Mouse (Mus musculus) forebrain, embryonic 10.5 days (tissue): ENCODE data around the gene Zfp697. TPM values are rescaled to one million over a fixed set of nuclear protein-coding genes. Genes with fewer than 3 reads are reported as not detected.
A peak's percentile ranks its signal among the peaks of the same experiment; 100 is the strongest.

Experiments
- DNase-seq: peaks from one replicate; pipeline ENCODE4 v3.0.0-alpha.2; 2017; ENCODE audit warnings: low spot score; ENCODE audit errors: extremely low spot score
- H3K27ac ChIP-seq: fragments of 300-500 bp; sonication (generic); 2 replicates; pipeline ENCODE4 v1.5.1; 2016; ENCODE audit warnings: mild to moderate bottlenecking
- H3K27me3 ChIP-seq: fragments of 300-500 bp; sonication (generic); 2 replicates; pipeline ENCODE4 v1.6.1; 2016; ENCODE audit warnings: mild to moderate bottlenecking; ENCODE audit not compliant: poor library complexity, severe bottlenecking
- H3K36me3 ChIP-seq: fragments of 300-500 bp; sonication (generic); replicated peaks from 2 replicates; pipeline ENCODE4 v1.6.1; 2016; ENCODE audit warnings: mild to moderate bottlenecking, moderate library complexity
- H3K4me1 ChIP-seq: fragments of 300-500 bp; sonication (generic); 2 replicates; pipeline ENCODE4 v1.6.1; 2016
- H3K4me3 ChIP-seq: fragments of 300-500 bp; sonication (generic); 2 replicates; pipeline ENCODE4 v1.5.1; 2016; ENCODE audit warnings: mild to moderate bottlenecking, moderate library complexity
- H3K9me3 ChIP-seq: fragments of 300-500 bp; sonication (generic); 2 replicates; pipeline ENCODE4 v1.6.1; 2016; ENCODE audit warnings: mild to moderate bottlenecking, moderate library complexity
- WGBS: fragments of 180-500 bp; shearing (Covaris S2); methylation state at CpG from one replicate; pipeline ENCODE4 v1.1.7; 2016; 5-methylcytosine and 5-hydroxymethylcytosine counted together
- polyA plus RNA-seq: library from polyadenylated mRNA; unstranded; fragments of >200 nt; fragmentation: Nextera tagmentation; extraction: Ambion mirVana; gene quantifications from 2 replicates; pipeline ENCODE4 v1.2.1, GENCODE M21; 2016

The Zfp697 gene
- polyA plus RNA-seq, 1 experiment from 2014 or later: 7.1 TPM

DNA sequence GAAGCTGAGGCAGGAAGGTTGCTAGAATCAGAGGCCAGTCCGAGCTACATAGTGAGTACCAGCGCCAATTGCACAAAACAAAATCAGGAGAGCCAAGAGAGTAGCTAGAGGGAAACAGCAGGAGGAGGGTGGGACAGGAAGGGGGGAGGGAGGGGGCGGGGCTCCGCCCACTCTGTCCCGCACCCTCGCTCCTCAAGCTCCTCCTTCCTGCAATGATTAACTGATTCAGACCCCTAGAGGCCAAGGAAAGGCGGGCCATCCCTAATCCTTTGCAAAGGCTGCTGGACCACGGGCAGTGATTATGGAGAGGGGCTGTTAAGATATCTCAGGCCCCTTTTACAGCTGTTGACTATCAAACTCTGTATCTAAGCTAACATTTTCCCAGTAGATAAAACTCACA is 33.6 kb upstream of the Zfp697 start:
- 28% methylated on average over 8 of the region's 8 CpGs for WGBS
- H3K4me1 ChIP-seq: peaks cover 12% of the 10 kb centered on the region
- no peaks in the 10 kb centered on the region for H3K36me3 ChIP-seq
- DNase-seq: no peak
- no peak overlapping the region for H3K4me3 ChIP-seq
- no peak overlapping the region for H3K27ac ChIP-seq
- no peaks in the 10 kb centered on the region for H3K9me3 ChIP-seq
- 0 out of 2 replicates have a peak, but pooled peaks cover 5% of the 10 kb centered on the region for H3K27me3 ChIP-seq

DNA sequence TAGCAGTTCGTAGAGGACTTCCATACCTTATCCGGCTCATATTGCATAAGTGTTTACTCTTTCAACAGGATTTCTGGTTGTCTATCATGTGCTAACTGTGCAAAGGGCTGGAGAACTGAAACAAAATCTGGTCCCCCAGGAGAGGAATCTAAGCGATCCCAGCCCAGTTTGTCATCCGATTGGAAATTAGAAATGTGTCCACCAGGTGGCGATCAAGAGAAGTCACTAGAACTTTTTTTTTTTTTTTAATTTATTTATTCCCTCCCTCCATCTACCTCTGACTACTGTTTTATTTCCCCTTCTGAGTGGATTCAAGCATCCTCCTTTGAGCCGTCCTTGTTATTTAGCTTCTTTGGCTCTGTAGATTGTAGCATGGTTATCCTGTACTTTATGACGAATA is 28.4 kb upstream of the Zfp697 start:
- no peak overlapping the region for H3K27ac ChIP-seq
- peak; percentile 45 for DNase-seq
- no peaks in the 10 kb centered on the region for H3K36me3 ChIP-seq
- H3K9me3 ChIP-seq: no peaks in the 10 kb centered on the region
- peaks cover 17% of the 10 kb centered on the region for H3K4me1 ChIP-seq
- WGBS: 35% methylated on average over 7 of the region's 7 CpGs
- H3K4me3 ChIP-seq: no peak overlapping the region
- H3K27me3 ChIP-seq: 0 out of 2 replicates have a peak, but pooled peaks cover 5% of the 10 kb centered on the region

DNA sequence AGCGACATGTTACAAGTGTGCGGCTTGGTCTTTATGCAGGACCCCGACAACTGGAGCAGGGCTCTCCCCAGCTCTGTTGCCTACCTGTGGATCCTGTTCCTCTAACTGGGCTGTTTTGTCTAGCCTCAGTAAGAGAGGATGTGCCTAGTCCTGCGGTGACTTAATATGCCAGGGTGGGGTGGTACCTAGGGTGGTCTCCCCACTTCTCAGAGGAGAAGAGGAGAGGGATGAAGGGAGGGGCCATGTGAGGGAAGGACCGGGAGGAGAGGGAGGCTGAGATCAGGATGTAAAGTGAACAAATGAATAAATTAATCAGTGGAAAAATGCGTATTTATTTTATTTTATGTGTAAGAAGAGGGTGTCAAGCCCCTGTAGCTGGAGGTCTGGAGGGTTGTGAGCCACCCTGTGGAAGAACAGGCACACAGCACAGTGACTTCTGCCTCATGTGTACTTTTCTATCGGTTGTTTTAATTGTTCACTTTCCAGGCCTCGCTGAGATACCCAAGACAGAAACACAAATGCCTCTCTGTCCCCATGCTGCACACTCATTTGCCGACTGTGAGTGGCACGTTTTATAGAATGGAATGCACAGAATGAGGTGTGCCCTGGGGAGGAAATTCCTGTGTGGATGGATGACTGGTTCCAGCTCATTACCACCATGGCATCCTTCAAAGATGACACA is 26.8 kb upstream of the Zfp697 start:
- WGBS: 63% methylated on average over 10 of the region's 10 CpGs
- peak overlapping the region; percentile 46; the same call in 1 of the 2 replicates for H3K27ac ChIP-seq
- H3K4me1 ChIP-seq: peaks cover 11% of the 10 kb centered on the region
- no peaks in the 10 kb centered on the region for H3K9me3 ChIP-seq
- no peak overlapping the region for H3K4me3 ChIP-seq
- 0 out of 2 replicates have a peak, but pooled peaks cover 5% of the 10 kb centered on the region for H3K27me3 ChIP-seq
- H3K36me3 ChIP-seq: no peaks in the 10 kb centered on the region
- no peak for DNase-seq

DNA sequence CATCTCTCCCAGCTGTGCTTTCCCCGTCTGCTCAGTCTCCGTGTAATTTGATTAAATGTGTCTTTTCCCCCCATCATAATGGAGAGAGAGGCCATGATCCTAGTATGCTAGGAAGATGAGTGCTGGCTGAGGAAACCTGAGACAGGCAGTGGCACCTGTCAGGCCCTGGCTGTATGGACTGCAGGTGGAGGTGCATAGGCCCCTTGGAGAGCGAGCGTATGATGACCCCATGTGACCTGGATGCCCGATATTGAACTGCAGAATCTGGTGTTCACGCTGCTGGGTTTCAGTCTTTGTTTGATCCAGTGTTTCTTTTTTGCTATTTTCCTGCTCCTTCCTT is 26.3 kb upstream of the Zfp697 start:
- H3K27me3 ChIP-seq: 0 out of 2 replicates have a peak, but pooled peaks cover 5% of the 10 kb centered on the region
- 0 out of 2 replicates have a peak overlapping the region, but pooled peaks have one; percentile 46 for H3K27ac ChIP-seq
- H3K36me3 ChIP-seq: no peaks in the 10 kb centered on the region
- DNase-seq: no peak
- peaks cover 11% of the 10 kb centered on the region for H3K4me1 ChIP-seq
- H3K4me3 ChIP-seq: no peak overlapping the region
- no peaks in the 10 kb centered on the region for H3K9me3 ChIP-seq
- WGBS: 57% methylated on average over 6 of the region's 6 CpGs

DNA sequence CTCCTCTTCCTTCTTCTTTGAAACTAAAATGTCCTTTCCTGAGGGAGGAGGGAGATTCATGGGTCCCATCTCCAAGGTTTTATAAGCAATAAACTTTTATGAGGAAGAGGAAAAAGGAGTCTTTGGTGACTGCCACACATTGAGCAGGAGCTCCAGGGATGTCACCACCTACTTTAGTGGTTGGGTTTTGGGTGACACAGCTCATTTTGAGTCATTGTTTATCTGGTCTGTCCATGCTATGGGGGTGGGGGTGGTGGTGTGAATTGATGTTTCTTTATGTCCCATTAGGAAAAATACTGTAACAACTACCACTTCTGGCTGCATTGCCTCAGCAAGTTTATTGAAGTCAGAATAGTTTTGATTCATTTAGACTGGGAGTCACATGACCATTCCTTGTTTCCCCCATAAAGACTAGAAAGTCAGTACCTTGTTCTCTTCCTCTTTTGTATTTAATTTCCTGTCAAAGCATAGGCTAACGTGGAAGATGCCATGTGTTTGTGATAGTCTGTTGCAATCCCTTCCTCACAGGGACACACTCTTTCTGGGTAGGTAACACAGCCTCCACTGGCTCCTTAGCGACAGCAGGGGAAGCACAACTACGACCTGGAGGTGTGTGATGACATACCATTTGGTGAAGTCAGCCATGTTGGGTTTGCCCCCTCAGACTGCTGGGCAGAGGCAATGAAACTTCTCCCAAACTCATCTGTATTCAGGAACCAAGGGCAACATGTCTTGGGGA is 25.5 kb upstream of the Zfp697 start:
- Histone ChIP-seq H3K9me3 (no peaks in the 10 kb centered on the region), H3K27me3 (0 out of 2 replicates have a peak, but pooled peaks cover 5% of the 10 kb centered on the region), H3K4me1 (peaks cover 11% of the 10 kb centered on the region), H3K4me3 (no peak overlapping the region), H3K27ac (no peak overlapping the region), H3K36me3 (no peaks in the 10 kb centered on the region)
- DNase-seq: no peak
- 63% methylated on average over 3 of the region's 3 CpGs for WGBS

DNA sequence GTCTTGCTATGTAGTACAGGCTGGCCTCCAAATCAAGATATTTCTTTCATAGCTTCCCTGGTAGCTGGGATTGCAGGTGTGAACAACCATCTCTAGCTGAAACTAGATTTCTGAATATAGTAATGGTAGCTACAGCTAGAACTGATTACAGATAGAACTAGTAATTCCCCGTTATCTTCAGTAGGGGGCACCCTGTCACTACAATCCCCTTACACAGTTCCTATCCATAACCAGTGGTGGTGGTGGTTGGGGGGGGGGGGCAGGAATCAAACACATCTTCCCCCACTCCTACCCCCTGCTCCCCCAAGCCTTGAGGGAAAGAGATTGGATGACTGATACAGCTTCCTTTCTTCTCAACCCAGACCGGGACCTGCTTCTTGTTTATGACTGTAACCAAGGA is 19.5 kb upstream of the Zfp697 start:
- H3K27ac ChIP-seq: no peak overlapping the region
- DNase-seq: no peak
- no peaks in the 10 kb centered on the region for H3K36me3 ChIP-seq
- H3K4me3 ChIP-seq: no peak overlapping the region
- no peaks in the 10 kb centered on the region for H3K9me3 ChIP-seq
- 42% methylated on average over 2 of the region's 2 CpGs for WGBS
- H3K4me1 ChIP-seq: no peaks in the 10 kb centered on the region
- H3K27me3 ChIP-seq: no peaks in the 10 kb centered on the region

DNA sequence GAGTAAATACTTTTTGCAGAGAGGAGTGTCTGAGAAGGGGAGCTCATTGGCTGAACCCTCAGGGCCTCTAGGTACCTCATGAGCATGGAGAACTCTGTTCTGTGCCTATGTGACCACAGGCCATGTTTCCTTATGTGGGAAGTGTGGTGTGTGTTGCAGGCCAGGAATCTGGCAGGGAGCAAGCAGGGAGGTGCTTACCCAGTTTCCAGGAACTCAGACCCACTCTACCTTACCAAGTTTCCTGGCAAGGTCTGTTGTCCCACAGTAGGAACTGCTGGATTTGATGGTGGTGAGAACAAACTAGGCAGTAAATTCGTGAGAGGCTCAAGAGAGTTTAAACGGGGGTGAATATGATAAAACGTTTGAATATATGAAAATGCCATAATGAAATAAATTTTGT is 16.2 kb upstream of the Zfp697 start:
- Histone ChIP-seq H3K27me3 (no peaks in the 10 kb centered on the region), H3K27ac (no peak overlapping the region), H3K36me3 (no peaks in the 10 kb centered on the region), H3K9me3 (no peaks in the 10 kb centered on the region), H3K4me3 (no peak overlapping the region), H3K4me1 (no peaks in the 10 kb centered on the region)
- DNase-seq: no peak
- WGBS: 81% methylated on average over 3 of the region's 3 CpGs

DNA sequence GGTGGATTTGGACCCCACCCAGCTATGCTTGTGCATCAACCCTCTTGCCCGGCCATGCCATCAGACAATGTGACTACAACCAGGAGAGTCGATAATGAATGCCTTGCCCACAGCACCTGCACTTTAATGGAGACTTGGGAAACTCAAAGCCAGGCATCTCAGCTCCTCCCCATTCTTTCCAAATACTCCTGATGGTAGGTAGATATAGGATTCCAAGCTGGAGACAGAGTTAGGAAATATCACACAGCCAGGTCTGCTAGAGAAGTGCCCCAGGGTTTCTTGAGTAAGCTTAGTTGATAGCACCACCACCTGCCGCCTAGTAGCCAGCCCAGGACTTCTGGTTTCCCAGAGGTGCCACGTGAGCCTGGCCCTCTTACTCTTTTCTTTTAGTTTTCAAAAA is 15.4 kb upstream of the Zfp697 start:
- no peaks in the 10 kb centered on the region for H3K4me1 ChIP-seq
- no peaks in the 10 kb centered on the region for H3K36me3 ChIP-seq
- no peak for DNase-seq
- WGBS: 79% methylated on average over 4 of the region's 4 CpGs
- H3K4me3 ChIP-seq: no peak overlapping the region
- H3K27ac ChIP-seq: no peak overlapping the region
- H3K27me3 ChIP-seq: no peaks in the 10 kb centered on the region
- peaks cover 2% of the 10 kb centered on the region; the same call in 1 of the 2 replicates for H3K9me3 ChIP-seq

DNA sequence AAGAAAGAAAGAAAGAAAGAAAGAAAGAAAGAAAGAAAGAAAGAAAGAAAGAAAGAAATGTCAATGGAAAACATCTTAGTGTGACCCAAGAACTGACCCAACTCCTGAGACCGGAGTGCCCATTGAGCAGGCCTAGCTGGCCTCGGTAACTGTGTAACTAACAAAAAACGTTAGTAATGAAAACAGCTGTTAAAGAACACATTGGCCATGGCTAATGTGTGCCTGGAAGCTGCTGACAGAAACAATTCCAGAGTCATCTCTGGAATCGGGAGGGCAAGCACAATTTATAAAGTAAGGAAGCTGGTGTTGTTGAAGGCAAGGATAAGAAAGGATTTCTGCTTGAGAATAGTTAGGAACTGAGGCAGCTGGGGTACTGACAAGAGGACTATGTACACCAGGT is 14.0 kb upstream of the Zfp697 start:
- WGBS: 77% methylated on average over 4 of the region's 4 CpGs
- Histone ChIP-seq H3K27me3 (no peaks in the 10 kb centered on the region), H3K9me3 (peaks cover 2% of the 10 kb centered on the region; the same call in 1 of the 2 replicates), H3K27ac (no peak overlapping the region), H3K4me1 (no peaks in the 10 kb centered on the region), H3K36me3 (no peaks in the 10 kb centered on the region), H3K4me3 (no peak overlapping the region)
- DNase-seq: no peak

DNA sequence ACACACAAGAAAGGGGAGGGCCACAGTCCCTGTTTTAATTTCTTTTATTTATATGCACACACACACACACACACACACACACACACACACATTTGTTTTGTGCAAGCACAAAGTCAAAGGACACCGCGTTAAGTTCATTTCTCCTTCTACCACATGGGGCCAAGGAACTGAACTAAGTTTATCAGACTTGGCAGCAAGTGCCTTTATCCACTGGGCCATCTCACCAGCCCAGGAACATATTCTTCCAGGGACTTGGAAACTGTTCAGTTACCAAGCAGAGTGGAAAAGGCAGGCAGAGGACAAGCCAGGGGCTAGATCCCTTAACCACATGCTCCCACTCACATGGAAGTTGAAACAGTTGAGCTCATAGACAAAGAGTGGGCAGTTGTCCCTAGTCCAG is 13.5 kb upstream of the Zfp697 start:
- WGBS: 95% methylated on average over 2 of the region's 2 CpGs
- Histone ChIP-seq H3K9me3 (peaks cover 2% of the 10 kb centered on the region; the same call in 1 of the 2 replicates), H3K4me3 (no peak overlapping the region)

DNA sequence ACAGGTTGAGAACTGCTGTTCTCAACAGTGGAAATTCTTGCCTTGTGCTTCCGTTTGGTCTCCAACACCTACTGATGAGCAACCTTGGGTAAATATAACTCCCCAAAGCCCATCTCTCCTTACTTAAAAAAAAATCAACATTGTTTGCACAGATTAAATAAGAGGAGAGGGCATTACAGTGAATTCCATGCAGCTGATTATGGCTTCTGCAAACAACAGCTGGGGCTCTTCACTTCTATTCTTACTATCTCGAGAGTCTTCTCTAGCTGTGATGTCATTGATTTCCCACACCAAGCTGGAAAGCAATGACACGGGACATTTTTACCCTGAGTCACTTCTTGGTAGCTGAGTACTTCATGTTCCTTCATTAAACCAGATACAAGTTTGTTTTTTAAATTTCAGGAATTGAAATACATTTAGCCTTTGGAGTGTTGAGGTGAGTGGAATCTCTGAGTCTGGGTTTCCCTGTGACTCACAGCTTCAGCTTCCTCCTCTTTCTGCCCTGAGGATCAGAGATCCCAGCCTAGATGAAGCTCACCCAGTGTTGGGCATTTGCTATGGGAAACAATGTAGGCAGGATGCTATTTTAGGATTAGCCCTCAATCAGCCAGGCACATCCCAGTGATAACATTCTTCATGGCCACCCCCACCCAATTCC is 8.1 kb upstream of the Zfp697 start:
- WGBS: 83% methylated on average over 3 of the region's 3 CpGs

More for the DNA sequence above, 13.5 kb upstream of the Zfp697 start:
- Histone ChIP-seq H3K27ac (no peak overlapping the region), H3K27me3 (no peaks in the 10 kb centered on the region), H3K4me1 (no peaks in the 10 kb centered on the region), H3K36me3 (no peaks in the 10 kb centered on the region)
- DNase-seq: no peak

DNA sequence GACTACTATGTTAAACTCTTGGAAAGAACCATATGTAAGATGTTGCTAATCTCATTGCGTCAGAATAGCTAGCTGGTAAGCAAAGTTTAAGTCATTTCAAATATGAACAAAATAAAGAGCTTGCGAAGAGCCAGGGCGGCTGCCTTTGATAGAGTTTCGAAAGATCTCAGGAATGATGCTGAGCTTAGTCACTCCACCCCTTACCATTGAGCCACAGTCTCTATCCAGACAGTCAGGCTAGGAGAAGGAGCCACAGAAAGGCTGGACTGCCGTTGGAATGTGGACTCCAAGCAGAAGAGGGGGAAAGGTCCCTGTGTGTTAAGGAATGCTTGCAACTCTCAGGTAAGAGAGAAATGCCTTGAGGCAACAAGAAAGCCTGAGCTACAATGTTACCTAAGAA is 7.3 kb upstream of the Zfp697 start:
- peaks cover 2% of the 10 kb centered on the region; the same call in 1 of the 2 replicates for H3K9me3 ChIP-seq
- no peak overlapping the region for H3K27ac ChIP-seq
- no peak overlapping the region for H3K4me3 ChIP-seq
- WGBS: 85% methylated on average over 5 of the region's 5 CpGs
- H3K4me1 ChIP-seq: peaks cover 3% of the 10 kb centered on the region; the same call in 1 of the 2 replicates
- H3K36me3 ChIP-seq: no peaks in the 10 kb centered on the region
- no peaks in the 10 kb centered on the region for H3K27me3 ChIP-seq
- DNase-seq: no peak

More for the DNA sequence above, 8.1 kb upstream of the Zfp697 start:
- H3K9me3 ChIP-seq: peaks cover 2% of the 10 kb centered on the region; the same call in 1 of the 2 replicates
- H3K27me3 ChIP-seq: no peaks in the 10 kb centered on the region
- no peak overlapping the region for H3K27ac ChIP-seq
- no peak for DNase-seq
- peaks cover under 1% of the 10 kb centered on the region; the same call in 1 of the 2 replicates for H3K4me1 ChIP-seq
- H3K36me3 ChIP-seq: no peaks in the 10 kb centered on the region
- H3K4me3 ChIP-seq: no peak overlapping the region

DNA sequence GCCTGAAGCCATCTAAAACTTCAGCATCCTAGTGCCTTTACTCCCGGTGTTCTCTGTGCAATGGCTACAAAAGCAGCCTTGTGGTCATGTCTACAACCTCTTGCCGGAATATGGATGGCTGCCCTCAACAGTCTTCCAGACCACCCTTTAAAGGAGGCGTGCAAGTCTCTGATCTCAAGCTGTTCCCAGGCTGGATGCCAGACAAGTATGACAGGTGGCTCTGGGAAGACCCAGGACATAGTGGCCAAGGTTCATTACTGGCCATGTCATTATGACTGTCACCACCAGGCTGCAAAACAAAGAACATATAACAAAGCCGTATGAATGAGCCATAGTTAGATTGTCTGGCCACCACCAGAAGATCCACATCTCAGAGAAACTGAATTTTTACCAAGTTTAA is 4.0 kb upstream of the Zfp697 start:
- 89% methylated on average over 4 of the region's 4 CpGs for WGBS
- H3K9me3 ChIP-seq: no peaks in the 10 kb centered on the region

More for the DNA sequence above, 4.0 kb upstream of the Zfp697 start:
- H3K4me1 ChIP-seq: peaks cover 22% of the 10 kb centered on the region
- H3K36me3 ChIP-seq: no peaks in the 10 kb centered on the region
- no peak overlapping the region for H3K4me3 ChIP-seq
- H3K27me3 ChIP-seq: no peaks in the 10 kb centered on the region
- no peak for DNase-seq
- H3K27ac ChIP-seq: no peak overlapping the region
